Mouse (Mus musculus): ENCODE results near the gene Srpk2.

DNA sequence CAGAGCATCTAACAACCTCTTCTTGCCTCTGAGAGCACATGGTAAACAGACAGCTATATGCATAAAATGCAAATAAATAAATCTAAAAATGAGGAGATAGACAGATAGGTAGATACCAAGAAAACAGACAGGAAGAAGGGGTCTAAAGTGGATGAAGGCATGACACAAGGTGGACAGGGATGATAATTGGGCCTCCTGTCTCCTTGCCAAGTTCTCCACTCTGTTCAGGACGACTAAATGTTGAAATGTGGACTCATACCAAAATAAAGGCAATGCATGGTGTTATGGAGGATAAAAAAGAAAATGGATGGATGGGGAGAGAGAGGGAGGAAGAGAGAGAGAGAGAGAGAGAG, 33.7 kb upstream of the Srpk2 start:
- TF ChIP-seq POLR2A (IDR thresholded peaks at IDR 0.05; ENCODE audit: extremely low read depth, insufficient read depth, low read length) = no peak
- TF ChIP-seq CTCF (IDR thresholded peaks at IDR 0.05; ENCODE audit: low read depth, low read length) = no peak

Measured in liver, adult 2 months (tissue).